Mouse (Mus musculus): Measurements from ENCODE around the gene Nkd2. TPM values are rescaled to one million over a fixed set of nuclear protein-coding genes. Genes with fewer than 3 reads are reported as not detected.

The Nkd2 gene
- polyA plus RNA-seq, 1 experiment from 2014 or later = 12.2 TPM

DNA sequence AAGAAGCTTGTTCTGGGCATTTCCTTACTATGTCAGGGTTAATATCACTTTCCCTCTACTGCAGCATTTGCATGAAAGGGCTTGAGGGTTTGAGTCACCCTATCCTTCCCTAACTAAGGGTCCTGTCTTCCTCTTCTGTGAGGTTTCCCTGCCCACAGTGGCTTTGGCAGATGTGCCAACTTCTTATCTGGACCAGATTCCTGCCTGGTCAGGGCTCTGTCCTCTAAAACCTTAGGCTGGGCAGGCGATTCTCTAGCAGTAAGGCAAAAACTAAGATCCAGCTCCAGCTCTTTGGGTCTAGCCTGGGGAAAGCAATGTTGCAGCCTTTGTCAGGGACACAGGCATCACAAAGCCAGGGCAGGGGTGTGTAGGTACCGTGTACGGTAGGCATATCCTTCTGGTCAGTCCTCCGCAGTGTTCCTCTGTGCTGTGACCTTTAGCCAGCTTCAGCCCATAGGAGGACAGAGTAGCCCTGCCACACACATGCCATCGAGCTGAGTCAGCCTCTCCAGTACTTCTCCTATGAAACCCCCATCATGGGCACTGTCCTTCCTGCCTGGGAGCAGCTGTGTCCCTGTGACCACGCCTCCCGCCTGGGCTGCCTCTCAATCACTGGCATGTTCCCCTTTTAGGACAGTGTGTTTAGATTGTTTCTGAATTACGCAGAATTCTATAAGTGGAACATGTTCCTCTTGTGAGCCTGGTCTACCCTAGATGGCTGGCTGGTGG is 43.8 kb downstream of the Nkd2 start:
- no peak overlapping the region for H3K27ac ChIP-seq (ENCODE audit: low read length)
- H3K9ac ChIP-seq (replicated peaks; ENCODE audit: low read depth, low read length) = no peak overlapping the region
- H3K4me2 ChIP-seq (ENCODE audit: low read length) = no peak overlapping the region
- 95% methylated on average over 8 of the region's 8 CpGs for WGBS
- H3K4me1 ChIP-seq (replicated peaks; ENCODE audit: control insufficient read depth, insufficient read depth, low read length) = no peaks in the 10 kb centered on the region
- H3K9me3 ChIP-seq (ENCODE audit: control insufficient read depth, low read length) = no peaks in the 10 kb centered on the region
- H3K4me3 ChIP-seq (replicated peaks; ENCODE audit: low read length) = no peak overlapping the region
- H3K36me3 ChIP-seq (ENCODE audit: control insufficient read depth, insufficient read depth) = no peaks in the 10 kb centered on the region
- H3K27me3 ChIP-seq (replicated peaks; ENCODE audit: control insufficient read depth, insufficient read depth, low read length) = no peaks in the 10 kb centered on the region
- no peak for ATAC-seq

DNA sequence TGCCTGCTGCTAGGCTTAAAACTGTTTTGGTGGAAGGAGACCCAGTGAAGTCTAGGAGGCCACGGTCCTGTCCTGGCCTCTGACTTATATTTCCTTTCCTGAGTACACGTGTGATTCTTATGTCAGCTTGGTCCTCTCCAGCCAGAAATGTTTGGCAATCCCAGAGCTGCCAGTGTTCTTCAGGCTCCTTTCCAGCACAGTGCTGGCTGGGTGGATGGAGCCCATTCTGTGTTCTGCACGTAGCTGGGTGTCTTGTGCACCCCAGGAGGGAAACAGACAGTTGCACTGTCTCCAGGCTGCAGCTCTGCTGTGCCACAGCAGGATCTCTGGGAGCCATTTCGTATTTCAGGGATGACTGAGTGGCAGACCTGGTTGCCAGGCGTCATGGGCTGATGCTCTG is 48.3 kb downstream of the Nkd2 start:
- Histone ChIP-seq H3K9me3 (ENCODE audit: control insufficient read depth, low read length) (no peaks in the 10 kb centered on the region), H3K27ac (ENCODE audit: low read length) (no peak overlapping the region), H3K27me3 (replicated peaks; ENCODE audit: control insufficient read depth, insufficient read depth, low read length) (no peaks in the 10 kb centered on the region), H3K4me2 (ENCODE audit: low read length) (no peak overlapping the region), H3K9ac (replicated peaks; ENCODE audit: low read depth, low read length) (no peak overlapping the region), H3K4me3 (replicated peaks; ENCODE audit: low read length) (no peak overlapping the region), H3K36me3 (ENCODE audit: control insufficient read depth, insufficient read depth) (no peaks in the 10 kb centered on the region), H3K4me1 (replicated peaks; ENCODE audit: control insufficient read depth, insufficient read depth, low read length) (no peaks in the 10 kb centered on the region)
- WGBS = 83% methylated on average over 5 of the region's 5 CpGs
- ATAC-seq = no peak

DNA sequence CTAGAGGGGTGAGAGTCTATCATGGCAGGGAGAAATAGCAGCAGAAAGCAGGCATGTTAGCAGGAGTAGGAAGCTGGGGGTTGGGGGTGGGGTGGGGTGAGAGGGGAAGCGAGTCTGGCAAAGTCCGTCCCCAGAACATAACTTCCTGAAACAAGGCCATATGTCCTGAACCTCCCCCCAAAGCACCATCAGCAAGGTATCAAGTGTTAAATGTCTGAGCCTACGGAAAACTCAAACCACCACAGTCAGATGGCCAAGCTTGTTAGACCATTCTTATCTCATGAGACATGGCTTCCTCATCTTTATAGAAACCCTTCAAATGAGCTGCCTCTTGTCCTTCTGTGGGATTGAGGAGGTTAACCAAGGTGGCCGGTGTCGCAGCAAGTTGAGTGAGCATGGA is 54.3 kb downstream of the Nkd2 start:
- no peak for ATAC-seq
- no peak overlapping the region for H3K9ac ChIP-seq (replicated peaks; ENCODE audit: low read depth, low read length)
- H3K27ac ChIP-seq (ENCODE audit: low read length) = no peak overlapping the region
- H3K4me2 ChIP-seq (ENCODE audit: low read length) = no peak overlapping the region
- H3K36me3 ChIP-seq (ENCODE audit: control insufficient read depth, insufficient read depth) = no peaks in the 10 kb centered on the region
- no peak overlapping the region for H3K4me3 ChIP-seq (replicated peaks; ENCODE audit: low read length)
- no peaks in the 10 kb centered on the region for H3K27me3 ChIP-seq (replicated peaks; ENCODE audit: control insufficient read depth, insufficient read depth, low read length)
- WGBS = 92% methylated on average over 5 of the region's 5 CpGs
- no peaks in the 10 kb centered on the region for H3K9me3 ChIP-seq (ENCODE audit: control insufficient read depth, low read length)
- H3K4me1 ChIP-seq (replicated peaks; ENCODE audit: control insufficient read depth, insufficient read depth, low read length) = no peaks in the 10 kb centered on the region

DNA sequence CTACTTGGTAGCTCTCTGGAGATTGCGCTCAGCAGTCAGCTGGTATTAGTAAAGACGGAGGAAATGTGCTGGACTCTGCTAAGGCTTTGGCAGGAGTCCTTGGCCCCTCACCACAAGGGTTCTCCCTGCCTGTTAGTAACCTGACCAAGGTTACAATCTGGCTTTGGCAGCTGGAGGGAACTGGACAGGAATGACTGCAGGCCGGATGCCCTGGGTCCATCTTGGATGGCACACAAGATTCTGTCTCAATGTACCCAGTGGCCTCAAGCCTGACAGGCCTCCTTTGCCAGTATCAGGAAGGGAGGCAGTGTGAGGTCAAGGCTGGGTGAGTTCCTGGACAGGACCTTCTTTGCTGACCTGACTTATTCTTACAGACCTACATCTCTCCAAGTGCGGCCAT is 55.3 kb downstream of the Nkd2 start:
- H3K9ac ChIP-seq (replicated peaks; ENCODE audit: low read depth, low read length) = no peak overlapping the region
- no peak overlapping the region for H3K4me2 ChIP-seq (ENCODE audit: low read length)
- no peak overlapping the region for H3K4me3 ChIP-seq (replicated peaks; ENCODE audit: low read length)
- WGBS = 96% methylated on average over 4 of the region's 4 CpGs
- no peaks in the 10 kb centered on the region for H3K9me3 ChIP-seq (ENCODE audit: control insufficient read depth, low read length)
- no peak for ATAC-seq
- H3K4me1 ChIP-seq (replicated peaks; ENCODE audit: control insufficient read depth, insufficient read depth, low read length) = no peaks in the 10 kb centered on the region
- no peak overlapping the region for H3K27ac ChIP-seq (ENCODE audit: low read length)
- H3K27me3 ChIP-seq (replicated peaks; ENCODE audit: control insufficient read depth, insufficient read depth, low read length) = no peaks in the 10 kb centered on the region
- no peaks in the 10 kb centered on the region for H3K36me3 ChIP-seq (ENCODE audit: control insufficient read depth, insufficient read depth)

DNA sequence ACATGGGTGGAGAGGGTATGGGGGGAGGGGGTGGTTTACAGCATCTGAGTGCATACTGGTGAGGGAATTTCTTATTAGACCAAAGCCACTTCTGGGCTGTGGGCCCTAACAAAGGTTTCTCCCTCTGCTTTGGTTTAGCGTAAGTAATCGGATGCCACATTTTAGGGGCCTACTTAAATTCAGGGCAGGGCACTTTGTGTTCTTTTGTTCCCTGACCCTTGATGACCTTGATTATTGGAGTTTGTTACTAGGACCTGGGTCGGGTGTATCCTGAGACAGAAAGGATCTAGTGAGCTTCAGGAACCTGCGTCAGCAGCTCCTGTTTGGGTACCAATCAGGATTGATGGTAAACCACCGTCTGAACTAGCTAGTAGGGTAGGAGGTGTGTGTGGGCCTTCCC is 64.9 kb downstream of the Nkd2 start:
- H3K4me1 ChIP-seq (replicated peaks; ENCODE audit: control insufficient read depth, insufficient read depth, low read length) = no peaks in the 10 kb centered on the region
- H3K27ac ChIP-seq (ENCODE audit: low read length) = no peak overlapping the region
- H3K4me2 ChIP-seq (ENCODE audit: low read length) = no peak overlapping the region
- H3K9ac ChIP-seq (replicated peaks; ENCODE audit: low read depth, low read length) = no peak overlapping the region
- H3K9me3 ChIP-seq (ENCODE audit: control insufficient read depth, low read length) = no peaks in the 10 kb centered on the region
- WGBS = 45% methylated on average over 5 of the region's 5 CpGs
- H3K4me3 ChIP-seq (replicated peaks; ENCODE audit: low read length) = no peak overlapping the region
- no peaks in the 10 kb centered on the region for H3K36me3 ChIP-seq (ENCODE audit: control insufficient read depth, insufficient read depth)
- no peak for ATAC-seq
- H3K27me3 ChIP-seq (replicated peaks; ENCODE audit: control insufficient read depth, insufficient read depth, low read length) = no peaks in the 10 kb centered on the region

DNA sequence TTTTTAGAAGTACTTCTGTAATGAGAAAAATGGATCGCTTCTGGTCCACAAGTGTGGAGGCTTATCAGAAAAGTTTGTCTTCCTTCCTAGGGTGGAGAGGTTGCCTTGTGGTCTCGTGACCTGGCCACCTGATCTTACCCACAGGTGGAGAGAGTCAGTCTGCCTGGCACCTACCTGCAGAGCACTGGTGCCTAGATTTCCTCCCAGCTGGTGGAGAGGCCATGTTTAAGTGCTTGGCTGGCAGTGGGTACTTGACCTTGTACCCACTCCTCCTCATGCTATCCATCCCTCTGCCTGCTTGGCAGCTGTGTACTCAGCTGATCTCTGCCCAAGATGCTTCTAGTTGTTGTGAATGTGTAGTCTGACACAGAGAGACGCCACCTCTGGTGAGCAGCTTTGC is 69.9 kb downstream of the Nkd2 start:
- ATAC-seq = no peak

DNA sequence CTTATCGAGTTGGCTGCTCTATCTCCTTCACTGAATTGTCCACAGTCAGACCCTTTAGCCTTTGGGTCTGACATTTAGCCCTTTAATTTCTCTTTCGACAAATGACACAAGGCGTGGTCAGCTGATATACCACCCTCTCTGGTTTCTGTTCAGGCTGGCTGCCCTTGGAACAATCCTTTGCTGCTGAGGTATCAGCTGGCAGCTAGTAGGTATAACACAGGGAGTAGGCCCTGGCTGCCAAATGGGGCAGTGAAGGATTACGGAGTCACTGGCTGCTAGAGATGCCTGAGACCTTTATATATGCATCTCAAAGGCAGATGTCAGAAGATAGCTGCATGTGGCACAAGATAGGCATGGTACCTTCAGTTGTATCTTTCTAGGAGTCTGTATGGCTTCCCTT is 71.6 kb downstream of the Nkd2 start:
- Histone ChIP-seq H3K4me1 (replicated peaks; ENCODE audit: control insufficient read depth, insufficient read depth, low read length) (peaks cover 8% of the 10 kb centered on the region; the same call in 1 of the 2 replicates), H3K9me3 (ENCODE audit: control insufficient read depth, low read length) (no peaks in the 10 kb centered on the region), H3K4me2 (ENCODE audit: low read length) (no peak overlapping the region), H3K36me3 (ENCODE audit: control insufficient read depth, insufficient read depth) (no peaks in the 10 kb centered on the region), H3K27me3 (replicated peaks; ENCODE audit: control insufficient read depth, insufficient read depth, low read length) (no peaks in the 10 kb centered on the region), H3K4me3 (replicated peaks; ENCODE audit: low read length) (no peak overlapping the region), H3K9ac (replicated peaks; ENCODE audit: low read depth, low read length) (no peak overlapping the region), H3K27ac (ENCODE audit: low read length) (no peak overlapping the region)
- no peak for ATAC-seq
- 83% methylated on average over 4 of the region's 4 CpGs for WGBS

More for the DNA sequence above, 69.9 kb downstream of the Nkd2 start:
- no peaks in the 10 kb centered on the region for H3K27me3 ChIP-seq (replicated peaks; ENCODE audit: control insufficient read depth, insufficient read depth, low read length)
- no peaks in the 10 kb centered on the region for H3K9me3 ChIP-seq (ENCODE audit: control insufficient read depth, low read length)
- H3K9ac ChIP-seq (replicated peaks; ENCODE audit: low read depth, low read length) = no peak overlapping the region
- no peaks in the 10 kb centered on the region for H3K36me3 ChIP-seq (ENCODE audit: control insufficient read depth, insufficient read depth)
- H3K4me3 ChIP-seq (replicated peaks; ENCODE audit: low read length) = no peak overlapping the region
- WGBS = 84% methylated on average over 3 of the region's 3 CpGs
- no peak overlapping the region for H3K27ac ChIP-seq (ENCODE audit: low read length)
- no peak overlapping the region for H3K4me2 ChIP-seq (ENCODE audit: low read length)
- H3K4me1 ChIP-seq (replicated peaks; ENCODE audit: control insufficient read depth, insufficient read depth, low read length) = peaks cover 8% of the 10 kb centered on the region; the same call in 1 of the 2 replicates

DNA sequence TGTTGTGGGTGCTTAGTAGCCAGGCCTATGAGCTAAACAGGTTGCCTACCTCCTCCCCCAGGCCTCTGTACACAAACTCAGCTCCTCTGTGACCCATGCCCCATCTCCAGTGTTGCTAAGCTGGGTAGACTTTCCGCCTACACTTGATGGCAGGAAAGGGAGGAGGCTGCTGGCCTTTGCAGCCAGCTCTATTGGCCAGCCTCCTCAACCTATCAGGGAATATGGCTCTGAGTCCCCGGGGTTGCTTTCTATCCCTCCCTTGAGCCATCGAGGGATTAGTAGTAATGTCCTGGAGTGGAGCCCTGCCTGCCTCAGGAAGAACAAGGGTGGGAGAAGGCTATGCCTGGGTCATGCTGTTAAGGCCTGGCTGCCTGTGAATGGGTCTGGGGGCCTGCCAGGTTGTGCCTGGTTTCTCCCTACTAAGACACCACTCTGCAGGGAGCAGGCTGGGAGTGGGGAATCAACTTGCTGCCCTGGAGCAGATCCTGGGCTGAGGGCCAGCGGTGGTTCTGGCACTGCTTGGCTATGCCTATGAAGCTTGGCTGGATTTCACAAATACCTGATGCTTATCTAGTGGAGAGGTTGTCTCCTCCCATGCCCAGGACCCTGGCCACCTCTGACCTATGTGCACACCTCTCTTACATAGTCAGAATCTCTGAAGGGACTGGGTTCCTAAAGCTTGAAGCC is 73.8 kb downstream of the Nkd2 start:
- Histone ChIP-seq H3K27ac (ENCODE audit: low read length) (no peak overlapping the region), H3K4me1 (replicated peaks; ENCODE audit: control insufficient read depth, insufficient read depth, low read length) (peaks cover 8% of the 10 kb centered on the region; the same call in 1 of the 2 replicates), H3K9me3 (ENCODE audit: control insufficient read depth, low read length) (no peaks in the 10 kb centered on the region), H3K27me3 (replicated peaks; ENCODE audit: control insufficient read depth, insufficient read depth, low read length) (no peaks in the 10 kb centered on the region), H3K36me3 (ENCODE audit: control insufficient read depth, insufficient read depth) (no peaks in the 10 kb centered on the region), H3K9ac (replicated peaks; ENCODE audit: low read depth, low read length) (no peak overlapping the region), H3K4me2 (ENCODE audit: low read length) (no peak overlapping the region), H3K4me3 (replicated peaks; ENCODE audit: low read length) (no peak overlapping the region)
- ATAC-seq = peak; percentile 77
- 42% methylated on average over 4 of the region's 4 CpGs for WGBS

DNA sequence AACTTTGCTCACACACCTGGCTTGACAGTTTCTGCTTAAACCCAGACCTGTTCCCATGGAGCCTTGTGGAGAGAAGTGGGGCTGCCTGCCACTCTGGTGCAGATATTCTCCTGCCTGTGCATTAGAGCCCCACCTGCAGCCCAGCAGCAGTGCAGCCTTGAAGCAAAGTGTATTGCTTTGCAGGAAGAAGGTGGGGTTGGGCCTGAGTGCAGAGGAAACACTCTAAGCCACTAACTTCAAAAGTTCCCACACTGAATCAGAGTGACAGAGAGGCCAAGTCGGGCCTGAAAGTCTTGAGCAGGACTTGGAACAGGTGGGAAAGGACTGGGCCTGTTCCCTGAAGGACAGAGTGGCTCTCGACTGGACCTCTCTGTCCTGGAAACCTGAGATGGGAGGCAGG is 74.8 kb downstream of the Nkd2 start:
- Histone ChIP-seq H3K9me3 (ENCODE audit: control insufficient read depth, low read length) (no peaks in the 10 kb centered on the region), H3K4me1 (replicated peaks; ENCODE audit: control insufficient read depth, insufficient read depth, low read length) (peaks cover 8% of the 10 kb centered on the region; the same call in 1 of the 2 replicates), H3K27ac (ENCODE audit: low read length) (no peak overlapping the region), H3K4me2 (ENCODE audit: low read length) (no peak overlapping the region), H3K27me3 (replicated peaks; ENCODE audit: control insufficient read depth, insufficient read depth, low read length) (no peaks in the 10 kb centered on the region), H3K36me3 (ENCODE audit: control insufficient read depth, insufficient read depth) (no peaks in the 10 kb centered on the region), H3K4me3 (replicated peaks; ENCODE audit: low read length) (no peak overlapping the region), H3K9ac (replicated peaks; ENCODE audit: low read depth, low read length) (no peak overlapping the region)
- no peak for ATAC-seq
- 51% methylated on average over 2 of the region's 2 CpGs for WGBS
